Mouse (Mus musculus) neural tube, embryonic 11.5 days (tissue): ENCODE measurements around the gene Cep164. TPM values are rescaled to one million over a fixed set of nuclear protein-coding genes. Genes with fewer than 3 reads are reported as not detected.

Experiments
- ATAC-seq: fragments of 200-750 bp; cut with Nextera tagmentation; 2 replicates; pipeline ENCODE4 v1.8.0; 2017; ENCODE audit warnings: moderate number of reproducible peaks, mild to moderate bottlenecking, moderate TSS enrichment, moderate library complexity; ENCODE audit not compliant: insufficient read depth, low FRiP score, low TSS enrichment
- DNase-seq: peaks from one replicate; pipeline ENCODE4 v3.0.0-alpha.2; 2015; ENCODE audit warnings: low spot score
- H3K27ac ChIP-seq: fragments of 300-500 bp; sonication (generic); 2 replicates; pipeline ENCODE4 v1.5.1; 2014; ENCODE audit warnings: low read depth, mild to moderate bottlenecking, low read length
- H3K27me3 ChIP-seq: fragments of 300-500 bp; sonication (generic); 2 replicates; pipeline ENCODE4 v1.6.1; 2014; ENCODE audit warnings: mild to moderate bottlenecking, low read length, mixed read lengths; ENCODE audit not compliant: control insufficient read depth, insufficient read depth
- H3K36me3 ChIP-seq: fragments of 300-500 bp; sonication (generic); 2 replicates; pipeline ENCODE4 v1.6.1; 2014; ENCODE audit warnings: mild to moderate bottlenecking, low read length, moderate library complexity, mixed read lengths; ENCODE audit not compliant: control insufficient read depth, insufficient read depth
- H3K4me1 ChIP-seq: fragments of 300-500 bp; sonication (generic); 2 replicates; pipeline ENCODE4 v1.6.1; 2014; ENCODE audit warnings: low read length, mixed read lengths; ENCODE audit not compliant: control insufficient read depth, insufficient read depth
- H3K4me2 ChIP-seq: fragments of 300-500 bp; sonication (generic); 2 replicates; pipeline ENCODE4 v1.6.1; 2014; ENCODE audit warnings: low read depth, mild to moderate bottlenecking, moderate library complexity
- H3K4me3 ChIP-seq: fragments of 300-500 bp; sonication (generic); 2 replicates; pipeline ENCODE4 v1.5.1; 2014; ENCODE audit warnings: low read depth, low read length
- H3K9ac ChIP-seq: fragments of 300-500 bp; sonication (generic); 2 replicates; pipeline ENCODE4 v1.6.1; 2014; ENCODE audit warnings: mild to moderate bottlenecking, low read length
- H3K9me3 ChIP-seq: fragments of 300-500 bp; sonication (generic); 2 replicates; pipeline ENCODE4 v1.6.1; 2016; ENCODE audit warnings: low read length; ENCODE audit not compliant: control insufficient read depth
- WGBS: fragments of 180-500 bp; shearing (Covaris S2); extraction: QIAGEN DNeasy Blood & Tissue Kit; methylation state at CpG from one replicate; pipeline ENCODE4 v1.1.7; 2014; 5-methylcytosine and 5-hydroxymethylcytosine counted together
- polyA plus RNA-seq: library from polyadenylated mRNA; unstranded; fragments of >200 nt; fragmentation: Nextera tagmentation; extraction: Ambion mirVana; gene quantifications from 2 replicates; pipeline ENCODE4 v1.2.1, GENCODE M21; 2014

The Cep164 gene
- polyA plus RNA-seq, 1 experiment from 2014 or later: 14.0 TPM

DNA sequence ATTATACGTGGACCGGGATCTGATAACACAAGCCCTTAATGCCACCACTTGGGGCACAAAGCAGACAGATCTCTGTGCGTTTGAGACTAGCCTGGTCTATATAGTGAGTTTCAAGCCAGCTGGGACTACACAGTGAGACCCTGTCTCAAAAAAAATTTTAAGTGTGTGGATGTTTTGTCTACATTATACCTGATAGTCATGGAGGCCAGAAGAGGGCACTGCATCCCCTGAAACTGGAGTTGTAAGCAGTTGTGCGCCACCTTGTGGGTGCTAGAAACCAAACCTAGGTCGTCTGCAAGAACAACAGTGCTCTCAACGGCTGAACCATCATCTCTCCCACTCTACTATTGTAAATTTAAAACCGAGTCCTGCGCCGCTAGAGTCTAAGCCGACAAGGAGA, 616 bp upstream of the Cep164 start:
- no peaks in the 10 kb centered on the region for H3K27me3 ChIP-seq
- ATAC-seq (peak; percentile 62), DNase-seq (peak; percentile 79)
- no peaks in the 10 kb centered on the region for H3K9me3 ChIP-seq
- peaks cover 5% of the 10 kb centered on the region; the same call in 1 of the 2 replicates for H3K4me1 ChIP-seq
- no peaks in the 10 kb centered on the region for H3K36me3 ChIP-seq
- no peak overlapping the region for H3K9ac ChIP-seq
- peak overlapping the region; percentile 80; the same call in 1 of the 2 replicates for H3K4me3 ChIP-seq
- no peak overlapping the region for H3K27ac ChIP-seq
- 33% methylated on average over 10 of the region's 10 CpGs for WGBS
- H3K4me2 ChIP-seq: peak overlapping the region; percentile 69; the same call in 1 of the 2 replicates

DNA sequence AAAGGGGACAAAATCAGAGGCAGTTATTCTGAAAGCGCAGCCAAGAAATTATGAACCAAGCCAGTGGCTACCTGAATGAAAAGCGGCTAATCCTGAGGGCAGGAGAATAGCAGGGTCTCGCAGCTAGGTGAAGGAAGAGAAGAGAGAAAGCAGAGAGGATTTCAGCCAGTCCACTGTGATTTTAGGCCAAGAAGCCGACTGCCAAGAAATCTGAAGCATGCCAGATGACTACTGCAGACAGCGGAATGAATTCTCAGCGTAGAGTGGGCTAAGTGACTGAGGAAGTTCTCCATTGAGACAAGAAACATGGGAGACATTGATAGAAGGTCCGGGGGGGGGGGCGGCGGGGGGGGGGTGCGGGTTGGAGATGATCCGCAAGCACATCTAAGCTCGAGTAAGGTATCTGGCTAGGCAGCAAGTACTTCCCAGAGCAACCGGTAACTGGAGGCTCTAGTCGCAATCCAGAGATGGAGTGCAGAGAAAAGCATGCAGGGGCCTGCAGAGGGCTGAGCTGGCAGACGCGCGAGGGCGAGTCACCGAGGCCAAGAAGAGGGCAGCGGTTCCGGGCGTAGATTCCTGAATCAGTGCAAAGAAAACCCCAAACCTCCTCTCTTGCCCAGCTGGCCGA, 714 bp downstream of the Cep164 start:
- H3K4me2 ChIP-seq: peak overlapping the region; percentile 69
- H3K27ac ChIP-seq: no peak overlapping the region
- H3K9ac ChIP-seq: peak overlapping the region; percentile 73
- peak overlapping the region; percentile 80 for H3K4me3 ChIP-seq
- H3K4me1 ChIP-seq: peaks cover 5% of the 10 kb centered on the region; the same call in 1 of the 2 replicates
- 0 out of 2 replicates have a peak, but pooled peaks have one; percentile 29 for ATAC-seq
- H3K36me3 ChIP-seq: no peaks in the 10 kb centered on the region
- 10% methylated on average over 20 of the region's 23 CpGs for WGBS
- H3K27me3 ChIP-seq: no peaks in the 10 kb centered on the region
- H3K9me3 ChIP-seq: no peaks in the 10 kb centered on the region
- DNase-seq: no peak

DNA sequence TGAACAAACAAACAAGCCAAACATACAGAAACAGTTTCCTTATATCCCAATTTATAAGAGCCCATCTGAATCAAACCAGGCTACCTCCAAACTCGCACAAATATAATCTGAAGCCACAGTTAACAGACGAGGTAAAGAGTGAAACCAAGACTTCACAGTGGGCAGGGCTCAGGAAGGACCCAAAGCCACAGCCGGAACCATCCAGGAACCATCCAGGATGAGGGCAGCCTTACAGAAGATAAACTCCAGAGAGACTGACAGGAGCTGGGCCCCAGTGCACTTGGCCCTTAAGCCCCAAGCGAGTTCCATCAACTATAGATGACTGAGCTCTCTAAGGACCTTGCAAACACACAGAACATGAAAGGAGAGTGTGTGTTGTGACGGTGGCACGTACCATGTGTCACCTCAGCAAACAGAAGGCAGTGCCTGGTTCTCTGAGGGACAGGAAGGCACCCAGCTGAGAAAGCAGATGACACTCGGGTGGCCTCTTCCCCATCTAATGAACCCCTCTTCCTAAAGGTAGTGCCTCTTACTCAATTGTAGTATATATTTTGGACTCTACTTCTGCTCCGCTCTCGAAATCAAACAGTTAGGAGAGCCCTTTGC, 10.0 kb downstream of the Cep164 start:
- H3K9me3 ChIP-seq: no peaks in the 10 kb centered on the region
- no peak overlapping the region for H3K4me3 ChIP-seq
- H3K4me1 ChIP-seq: no peaks in the 10 kb centered on the region
- no peak for DNase-seq
- H3K36me3 ChIP-seq: peaks cover 3% of the 10 kb centered on the region
- no peak overlapping the region for H3K4me2 ChIP-seq
- no peak for ATAC-seq
- H3K27ac ChIP-seq: no peak overlapping the region
- 84% methylated on average over 9 of the region's 9 CpGs for WGBS
- no peak overlapping the region for H3K9ac ChIP-seq
- no peaks in the 10 kb centered on the region for H3K27me3 ChIP-seq

DNA sequence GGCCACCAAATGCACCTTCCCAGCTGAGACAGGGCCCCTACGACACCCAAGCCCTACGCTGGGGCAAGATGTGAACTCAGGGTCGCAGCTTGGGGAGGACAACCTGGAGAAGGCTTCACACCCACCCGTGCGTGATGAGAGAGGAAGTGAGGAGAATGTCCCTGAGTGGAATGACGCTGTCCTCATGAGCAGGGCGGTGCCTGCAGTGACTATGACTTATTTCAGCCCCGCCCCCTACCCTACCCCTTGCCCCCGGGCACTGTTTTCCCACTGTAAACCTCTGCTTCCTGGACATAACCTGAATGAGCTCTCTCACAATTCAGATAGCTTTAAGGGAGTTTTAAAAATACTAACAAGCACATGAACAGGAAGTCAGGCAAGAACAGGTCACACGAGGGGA, 13.0 kb downstream of the Cep164 start:
- no peak overlapping the region for H3K4me3 ChIP-seq
- no peak for ATAC-seq
- no peak for DNase-seq
- no peaks in the 10 kb centered on the region for H3K4me1 ChIP-seq
- H3K27ac ChIP-seq: no peak overlapping the region
- H3K9ac ChIP-seq: no peak overlapping the region
- peaks cover 3% of the 10 kb centered on the region for H3K36me3 ChIP-seq
- H3K27me3 ChIP-seq: no peaks in the 10 kb centered on the region
- WGBS: 84% methylated on average over 10 of the region's 10 CpGs
- H3K4me2 ChIP-seq: no peak overlapping the region
- H3K9me3 ChIP-seq: no peaks in the 10 kb centered on the region

DNA sequence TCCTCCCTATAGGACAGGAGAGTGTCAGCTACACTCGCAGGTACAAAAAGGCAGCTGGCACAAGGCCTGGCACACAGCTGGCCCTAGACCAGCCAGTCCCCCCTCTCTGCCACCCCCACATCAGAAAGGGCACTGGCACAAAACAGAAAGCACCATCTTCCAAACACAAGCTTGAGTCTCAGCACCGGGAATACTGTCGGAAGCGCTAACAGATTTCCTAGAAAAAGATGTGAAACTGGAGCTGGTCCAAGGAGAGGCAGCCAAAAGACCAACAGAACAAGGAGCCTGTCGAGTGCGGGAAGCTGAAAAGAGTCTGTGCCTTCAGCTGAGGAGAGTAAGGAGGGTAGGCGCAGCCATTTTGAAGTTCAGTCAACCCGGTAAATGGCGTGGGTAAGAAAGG, 13.4 kb downstream of the Cep164 start:
- DNase-seq (no peak), ATAC-seq (no peak)
- Histone ChIP-seq H3K4me3 (no peak overlapping the region), H3K27ac (no peak overlapping the region), H3K27me3 (no peaks in the 10 kb centered on the region), H3K4me2 (no peak overlapping the region), H3K36me3 (peaks cover 3% of the 10 kb centered on the region), H3K9ac (no peak overlapping the region), H3K9me3 (no peaks in the 10 kb centered on the region), H3K4me1 (no peaks in the 10 kb centered on the region)
- WGBS: 87% methylated on average over 9 of the region's 9 CpGs

DNA sequence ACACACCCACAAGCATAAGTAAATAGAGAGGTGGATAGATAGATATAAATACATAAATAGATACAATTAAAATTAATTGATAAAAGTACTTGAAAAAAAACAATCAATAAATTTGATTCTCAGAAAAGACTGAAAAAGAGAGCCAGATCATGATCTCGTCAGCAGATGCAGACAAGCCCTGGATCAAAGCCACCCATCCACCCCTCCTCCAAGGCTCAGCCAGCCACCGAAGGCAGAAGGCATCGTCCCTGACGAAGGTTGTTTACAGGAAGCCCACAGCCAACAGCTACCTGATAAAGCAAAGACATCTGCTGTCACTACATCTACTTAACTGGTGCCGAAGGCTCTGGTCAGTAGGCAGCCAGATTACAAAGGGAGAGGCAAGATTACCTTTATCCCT, 16.5 kb downstream of the Cep164 start:
- Histone ChIP-seq H3K36me3 (no peaks in the 10 kb centered on the region; the same call in 1 of the 2 replicates), H3K4me2 (no peak overlapping the region), H3K4me1 (no peaks in the 10 kb centered on the region), H3K4me3 (no peak overlapping the region), H3K27me3 (no peaks in the 10 kb centered on the region), H3K9ac (no peak overlapping the region), H3K27ac (no peak overlapping the region), H3K9me3 (no peaks in the 10 kb centered on the region)
- 82% methylated on average over 5 of the region's 5 CpGs for WGBS
- ATAC-seq: no peak
- DNase-seq: no peak

DNA sequence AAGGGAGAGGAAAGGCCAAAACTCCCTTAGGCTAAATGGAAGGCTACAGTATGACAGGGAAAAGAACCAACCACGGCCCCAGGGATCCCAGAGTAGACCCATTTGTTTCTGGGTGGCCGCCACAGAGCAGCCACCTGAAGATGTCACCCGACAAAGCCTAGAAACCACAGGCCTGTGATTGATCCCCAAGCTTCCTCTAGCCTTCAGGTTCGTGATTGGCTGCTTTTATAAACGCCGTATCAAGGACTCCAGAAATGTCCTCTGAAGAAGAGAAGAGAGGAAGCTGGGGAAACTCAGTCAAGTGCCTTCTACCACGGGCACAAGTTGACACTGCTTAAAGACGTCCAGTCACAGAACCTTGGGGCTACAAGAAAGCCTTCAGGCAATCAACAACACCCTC, 20.7 kb downstream of the Cep164 start:
- DNase-seq (no peak), ATAC-seq (no peak)
- H3K9me3 ChIP-seq: no peaks in the 10 kb centered on the region
- 85% methylated on average over 8 of the region's 8 CpGs for WGBS
- no peak overlapping the region for H3K4me2 ChIP-seq
- no peak overlapping the region for H3K27ac ChIP-seq
- no peak overlapping the region for H3K9ac ChIP-seq
- no peaks in the 10 kb centered on the region for H3K4me1 ChIP-seq
- H3K36me3 ChIP-seq: no peaks in the 10 kb centered on the region; the same call in 1 of the 2 replicates
- no peaks in the 10 kb centered on the region for H3K27me3 ChIP-seq
- H3K4me3 ChIP-seq: no peak overlapping the region

DNA sequence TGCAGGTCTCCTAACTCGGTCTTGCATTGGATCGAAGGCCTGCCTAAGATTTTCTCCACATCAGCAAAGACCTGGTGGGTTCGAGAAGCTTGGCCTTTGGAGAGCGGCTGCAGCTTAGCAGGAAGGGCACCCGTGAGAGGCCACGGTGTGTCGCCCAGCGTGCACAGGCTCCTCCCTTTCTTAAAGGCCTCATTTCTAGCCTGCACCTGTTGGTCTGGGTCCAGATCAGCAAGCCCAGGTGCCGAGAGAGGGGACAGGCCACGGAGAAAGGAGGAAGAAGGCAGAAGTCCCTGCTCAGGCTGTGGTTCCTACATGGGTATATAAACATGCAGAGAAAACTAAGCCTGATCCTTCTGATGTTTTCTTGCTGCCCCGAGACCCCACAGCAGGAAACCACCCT, 21.2 kb downstream of the Cep164 start:
- H3K4me1 ChIP-seq: no peaks in the 10 kb centered on the region
- WGBS: 86% methylated on average over 11 of the region's 11 CpGs
- no peak overlapping the region for H3K4me2 ChIP-seq
- H3K36me3 ChIP-seq: no peaks in the 10 kb centered on the region; the same call in 1 of the 2 replicates
- DNase-seq (no peak), ATAC-seq (no peak)
- no peaks in the 10 kb centered on the region for H3K27me3 ChIP-seq
- H3K9me3 ChIP-seq: no peaks in the 10 kb centered on the region
- H3K9ac ChIP-seq: no peak overlapping the region
- H3K27ac ChIP-seq: no peak overlapping the region
- H3K4me3 ChIP-seq: no peak overlapping the region

DNA sequence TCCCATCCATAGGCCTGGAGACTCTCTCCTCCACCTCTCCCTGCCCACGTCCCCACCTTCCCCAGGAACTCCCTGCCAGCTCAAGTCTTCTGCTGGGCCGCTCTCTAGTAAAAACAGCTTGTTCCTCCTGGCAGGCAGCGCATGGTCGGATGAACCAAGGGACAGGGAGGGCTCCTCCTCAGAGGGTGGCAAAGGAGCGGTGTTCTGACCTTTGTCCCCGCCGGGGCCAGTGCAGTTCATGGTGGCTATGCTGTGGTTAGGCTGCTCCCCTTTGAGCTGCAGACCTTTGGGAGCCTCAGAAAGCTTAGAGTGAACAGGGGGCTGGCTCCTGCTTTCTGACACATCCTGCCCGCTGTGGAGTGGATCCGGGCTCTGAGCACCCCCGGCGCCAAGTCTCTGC, 21.6 kb downstream of the Cep164 start:
- no peak overlapping the region for H3K4me3 ChIP-seq
- H3K27ac ChIP-seq: no peak overlapping the region
- no peak for ATAC-seq
- H3K36me3 ChIP-seq: peaks cover under 1% of the 10 kb centered on the region; the same call in 1 of the 2 replicates
- DNase-seq: no peak
- H3K9me3 ChIP-seq: no peaks in the 10 kb centered on the region
- no peaks in the 10 kb centered on the region for H3K27me3 ChIP-seq
- WGBS: 94% methylated on average over 11 of the region's 11 CpGs
- no peak overlapping the region for H3K9ac ChIP-seq
- H3K4me1 ChIP-seq: no peaks in the 10 kb centered on the region
- H3K4me2 ChIP-seq: no peak overlapping the region
